Mouse (Mus musculus): ENCODE results near the gene Smim5.
"Not testable (repeated sequence)": the region's sequence is repeated elsewhere in the genome, so short reads cannot be mapped to it uniquely, and the experiment has no call there.

Smim5 gene

GRCm38 (mm10) chr11:115899486-115900266 is at the start of gene Smim5:
Smim5 (plus strand) TSS chr11:115899966.
- DNase-seq (ENCODE audit: low spot score), result peak; percentile 76

GRCm38 (mm10) chr11:115854674-115855073 is 45.1 kb upstream of the Smim5 start:
- no peak for DNase-seq (ENCODE audit: low spot score)

- not testable (repeated sequence) for DNase-seq (ENCODE audit: low spot score)
These were observed 42.6 kb upstream of the Smim5 start for GRCm38 (mm10) chr11:115857146-115857545.

GRCm38 (mm10) chr11:115857936-115858335 is 41.8 kb upstream of the Smim5 start:
- no peak for DNase-seq (ENCODE audit: low spot score)

GRCm38 (mm10) chr11:115858354-115858753 is 41.4 kb upstream of the Smim5 start, which contains the start of gene Myo15b:
Myo15b (plus strand) TSS chr11:115858406.
- DNase-seq (ENCODE audit: low spot score), result no peak

GRCm38 (mm10) chr11:115859143-115859945 is 40.4 kb upstream of the Smim5 start:
- DNase-seq (ENCODE audit: low spot score), result peak; percentile 88

- no peak for DNase-seq (ENCODE audit: low spot score)
These were observed 35.9 kb upstream of the Smim5 start for GRCm38 (mm10) chr11:115863895-115864294.

GRCm38 (mm10) chr11:115869393-115869792 is 30.4 kb upstream of the Smim5 start:
- peak; percentile 48 for DNase-seq (ENCODE audit: low spot score)

GRCm38 (mm10) chr11:115872437-115872836 is 27.3 kb upstream of the Smim5 start:
- DNase-seq (ENCODE audit: low spot score), result no peak

- no peak for DNase-seq (ENCODE audit: low spot score)
These were observed 23.8 kb upstream of the Smim5 start for GRCm38 (mm10) chr11:115875935-115876334.

- DNase-seq (ENCODE audit: low spot score), result no peak
These were observed 23.3 kb upstream of the Smim5 start for GRCm38 (mm10) chr11:115876438-115876837.

GRCm38 (mm10) chr11:115877174-115877755 is 22.5 kb upstream of the Smim5 start:
- no peak for DNase-seq (ENCODE audit: low spot score)

- no peak for DNase-seq (ENCODE audit: low spot score)
These were observed 21.7 kb upstream of the Smim5 start for GRCm38 (mm10) chr11:115878071-115878470.

- peak; percentile 48 for DNase-seq (ENCODE audit: low spot score)
These were observed 18.8 kb upstream of the Smim5 start for GRCm38 (mm10) chr11:115881002-115881401.

- DNase-seq (ENCODE audit: low spot score), result no peak
These were observed 16.5 kb upstream of the Smim5 start for GRCm38 (mm10) chr11:115883251-115883650.

GRCm38 (mm10) chr11:115884361-115884760 is 15.4 kb upstream of the Smim5 start:
- no peak for DNase-seq (ENCODE audit: low spot score)

GRCm38 (mm10) chr11:115885281-115885680 is 14.5 kb upstream of the Smim5 start:
- no peak for DNase-seq (ENCODE audit: low spot score)

GRCm38 (mm10) chr11:115886446-115886845 is 13.3 kb upstream of the Smim5 start:
- no peak for DNase-seq (ENCODE audit: low spot score)

- no peak for DNase-seq (ENCODE audit: low spot score)
These were observed 11.7 kb upstream of the Smim5 start for GRCm38 (mm10) chr11:115888020-115888419.

- DNase-seq (ENCODE audit: low spot score), result no peak
These were observed 10.6 kb upstream of the Smim5 start for GRCm38 (mm10) chr11:115889159-115889558.

- DNase-seq (ENCODE audit: low spot score), result no peak
These were observed 7.6 kb upstream of the Smim5 start for GRCm38 (mm10) chr11:115892213-115892612.

- no peak for DNase-seq (ENCODE audit: low spot score)
These were observed 6.7 kb upstream of the Smim5 start for GRCm38 (mm10) chr11:115893071-115893470.

Measured in lung, postnatal 25 days (tissue).